Mouse (Mus musculus): ENCODE data around the gene Spred2. TPM values are rescaled to one million over a fixed set of nuclear protein-coding genes. Genes with fewer than 3 reads are reported as not detected.

Gene Spred2
- polyA plus RNA-seq, 1 experiment from 2014 or later, result 4.3 TPM

GRCm38 (mm10) chr11:19941156-19941777 is 17.1 kb downstream of the Spred2 start:
- WGBS, result 77% methylated on average over 12 of the region's 12 CpGs
- Histone ChIP-seq H3K9ac (no peak overlapping the region; the same call in 1 of the 2 replicates), H3K27me3 (replicated peaks) (0 out of 2 replicates have a peak, but pooled peaks cover 10% of the 10 kb centered on the region), H3K4me1 (peaks cover 51% of the 10 kb centered on the region), H3K4me2 (no peak overlapping the region), H3K27ac (replicated peaks) (no peak overlapping the region), H3K4me3 (no peak overlapping the region), H3K36me3 (0 out of 2 replicates have a peak, but pooled peaks cover 9% of the 10 kb centered on the region), H3K9me3 (no peaks in the 10 kb centered on the region)
- ATAC-seq (ENCODE audit: extremely low read depth, insufficient number of reproducible peaks, low FRiP score, low TSS enrichment), result no peak

- peaks cover 44% of the 10 kb centered on the region for H3K4me1 ChIP-seq
- 0 out of 2 replicates have a peak, but pooled peaks cover 10% of the 10 kb centered on the region for H3K27me3 ChIP-seq (replicated peaks)
- WGBS, result 60% methylated on average over 4 of the region's 4 CpGs
- 0 out of 2 replicates have a peak, but pooled peaks cover 9% of the 10 kb centered on the region for H3K36me3 ChIP-seq
- H3K4me2 ChIP-seq, result no peak overlapping the region
- H3K9me3 ChIP-seq, result no peaks in the 10 kb centered on the region
- no peak overlapping the region for H3K9ac ChIP-seq
- ATAC-seq (ENCODE audit: extremely low read depth, insufficient number of reproducible peaks, low FRiP score, low TSS enrichment), result no peak
- no peak overlapping the region for H3K4me3 ChIP-seq
- no peak overlapping the region for H3K27ac ChIP-seq (replicated peaks)
Observed at GRCm38 (mm10) chr11:19941978-19942377, 17.8 kb downstream of the Spred2 start.

GRCm38 (mm10) chr11:19943753-19944152 is 19.6 kb downstream of the Spred2 start:
- WGBS, result 86% methylated on average over 2 of the region's 2 CpGs
- no peak overlapping the region for H3K9ac ChIP-seq
- H3K9me3 ChIP-seq, result no peaks in the 10 kb centered on the region
- 0 out of 2 replicates have a peak, but pooled peaks cover 9% of the 10 kb centered on the region for H3K36me3 ChIP-seq
- ATAC-seq (ENCODE audit: extremely low read depth, insufficient number of reproducible peaks, low FRiP score, low TSS enrichment), result no peak
- H3K4me1 ChIP-seq, result peaks cover 47% of the 10 kb centered on the region
- H3K4me3 ChIP-seq, result no peak overlapping the region
- H3K27me3 ChIP-seq (replicated peaks), result 0 out of 2 replicates have a peak, but pooled peaks cover 6% of the 10 kb centered on the region
- no peak overlapping the region for H3K27ac ChIP-seq (replicated peaks)
- no peak overlapping the region for H3K4me2 ChIP-seq

DNA sequence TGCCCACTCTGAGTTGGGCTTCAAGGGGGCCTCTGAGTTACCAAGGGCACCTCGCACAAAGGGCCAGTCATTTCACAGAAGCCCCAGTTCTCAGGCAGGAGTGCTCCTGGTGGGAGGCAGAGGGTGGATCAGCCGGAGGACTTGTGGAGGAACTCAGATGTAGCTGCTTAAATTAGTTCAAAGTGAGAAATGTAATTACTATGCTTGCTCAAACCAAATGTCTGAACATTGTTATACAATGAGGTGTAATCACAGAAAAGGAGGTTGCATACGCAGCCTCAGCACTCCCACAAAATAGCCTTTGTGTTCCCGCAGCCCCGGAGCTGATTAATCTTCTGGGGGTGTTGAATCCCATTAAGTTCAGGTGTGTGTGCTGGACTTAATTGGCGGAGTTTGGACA is 20.5 kb downstream of the Spred2 start:
- no peak overlapping the region for H3K9ac ChIP-seq
- ATAC-seq (ENCODE audit: extremely low read depth, insufficient number of reproducible peaks, low FRiP score, low TSS enrichment), result no peak
- 0 out of 2 replicates have a peak, but pooled peaks cover 9% of the 10 kb centered on the region for H3K36me3 ChIP-seq
- H3K4me1 ChIP-seq, result peaks cover 47% of the 10 kb centered on the region
- H3K27ac ChIP-seq (replicated peaks), result no peak overlapping the region
- 0 out of 2 replicates have a peak, but pooled peaks cover 6% of the 10 kb centered on the region for H3K27me3 ChIP-seq (replicated peaks)
- H3K9me3 ChIP-seq, result no peaks in the 10 kb centered on the region
- H3K4me3 ChIP-seq, result no peak overlapping the region
- H3K4me2 ChIP-seq, result no peak overlapping the region
- WGBS, result 83% methylated on average over 6 of the region's 6 CpGs

GRCm38 (mm10) chr11:19946721-19947120 is 22.5 kb downstream of the Spred2 start:
- no peak for ATAC-seq (ENCODE audit: extremely low read depth, insufficient number of reproducible peaks, low FRiP score, low TSS enrichment)
- Histone ChIP-seq H3K27ac (replicated peaks) (no peak overlapping the region), H3K9me3 (no peaks in the 10 kb centered on the region), H3K4me1 (peaks cover 52% of the 10 kb centered on the region), H3K9ac (no peak overlapping the region), H3K4me2 (no peak overlapping the region), H3K4me3 (no peak overlapping the region), H3K27me3 (replicated peaks) (no peaks in the 10 kb centered on the region), H3K36me3 (0 out of 2 replicates have a peak, but pooled peaks cover 9% of the 10 kb centered on the region)
- 89% methylated on average over 6 of the region's 7 CpGs for WGBS

DNA sequence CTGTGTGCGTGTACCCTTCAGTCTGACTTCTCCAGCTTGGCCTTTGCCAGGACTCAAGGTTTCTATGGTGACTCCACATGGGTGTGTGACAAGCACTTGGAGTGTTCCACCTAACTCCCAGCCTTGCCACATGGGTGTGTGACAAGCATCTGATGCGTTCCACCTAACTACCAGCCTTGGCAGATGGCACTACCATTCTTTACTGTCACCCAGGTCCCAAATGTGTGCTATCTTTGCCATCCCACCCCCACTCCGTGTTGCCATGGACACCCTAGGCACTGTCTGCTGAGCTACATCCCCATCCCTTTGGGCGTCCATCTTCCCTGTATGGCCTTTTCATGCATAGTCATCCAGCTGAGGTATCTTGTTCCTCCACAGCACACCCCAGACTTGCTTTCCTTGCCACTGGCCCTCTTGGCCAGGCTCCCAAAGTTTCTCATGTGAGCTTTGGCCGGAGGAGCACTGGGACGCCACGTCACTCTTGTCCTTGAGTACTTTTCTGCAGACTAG is 23.5 kb downstream of the Spred2 start:
- Histone ChIP-seq H3K4me3 (no peak overlapping the region), H3K27ac (replicated peaks) (no peak overlapping the region), H3K36me3 (0 out of 2 replicates have a peak, but pooled peaks cover 9% of the 10 kb centered on the region), H3K9ac (no peak overlapping the region), H3K4me2 (no peak overlapping the region), H3K27me3 (replicated peaks) (no peaks in the 10 kb centered on the region), H3K9me3 (no peaks in the 10 kb centered on the region), H3K4me1 (peaks cover 54% of the 10 kb centered on the region)
- 73% methylated on average over 7 of the region's 7 CpGs for WGBS
- ATAC-seq (ENCODE audit: extremely low read depth, insufficient number of reproducible peaks, low FRiP score, low TSS enrichment), result no peak

DNA sequence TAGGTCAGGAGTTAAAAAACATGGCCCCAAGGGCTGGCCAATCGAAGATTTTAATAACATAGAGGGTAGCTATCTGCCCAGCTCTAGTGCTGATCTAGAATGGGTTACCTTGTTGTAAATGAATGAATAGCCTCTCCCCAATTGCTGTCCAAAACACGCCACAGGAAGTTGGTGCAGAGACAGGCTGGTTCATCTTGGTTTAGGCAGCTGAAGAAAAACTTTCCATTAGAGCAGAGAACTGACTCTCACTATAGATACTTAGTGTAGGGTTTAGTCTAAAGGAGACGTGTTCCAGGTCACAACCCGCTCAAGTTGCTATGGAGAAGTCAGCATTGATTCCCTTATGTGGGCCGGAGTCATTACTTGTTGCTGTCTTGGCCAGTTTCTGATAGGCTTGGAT is 25.6 kb downstream of the Spred2 start:
- H3K9me3 ChIP-seq, result no peaks in the 10 kb centered on the region
- peaks cover 67% of the 10 kb centered on the region for H3K4me1 ChIP-seq
- no peaks in the 10 kb centered on the region for H3K27me3 ChIP-seq (replicated peaks)
- H3K36me3 ChIP-seq, result 0 out of 2 replicates have a peak, but pooled peaks cover 6% of the 10 kb centered on the region
- H3K9ac ChIP-seq, result no peak overlapping the region
- WGBS, result 71% methylated on average over 5 of the region's 5 CpGs
- H3K27ac ChIP-seq (replicated peaks), result peak overlapping the region; percentile 38; the same call in 1 of the 2 replicates
- H3K4me3 ChIP-seq, result no peak overlapping the region
- no peak for ATAC-seq (ENCODE audit: extremely low read depth, insufficient number of reproducible peaks, low FRiP score, low TSS enrichment)
- no peak overlapping the region for H3K4me2 ChIP-seq

- 0 out of 2 replicates have a peak, but pooled peaks cover 6% of the 10 kb centered on the region for H3K36me3 ChIP-seq
- no peaks in the 10 kb centered on the region for H3K9me3 ChIP-seq
- no peak overlapping the region for H3K4me2 ChIP-seq
- no peak overlapping the region for H3K9ac ChIP-seq
- H3K27ac ChIP-seq (replicated peaks), result peak overlapping the region; percentile 38
- 50% methylated on average over 8 of the region's 8 CpGs for WGBS
- ATAC-seq (ENCODE audit: extremely low read depth, insufficient number of reproducible peaks, low FRiP score, low TSS enrichment), result no peak
- H3K27me3 ChIP-seq (replicated peaks), result no peaks in the 10 kb centered on the region
- H3K4me1 ChIP-seq, result peaks cover 67% of the 10 kb centered on the region
- H3K4me3 ChIP-seq, result no peak overlapping the region
Observed at GRCm38 (mm10) chr11:19950169-19950568, 26.0 kb downstream of the Spred2 start.

GRCm38 (mm10) chr11:19952963-19953362 is 28.8 kb downstream of the Spred2 start:
- H3K9me3 ChIP-seq, result no peaks in the 10 kb centered on the region
- no peaks in the 10 kb centered on the region for H3K36me3 ChIP-seq
- 17% methylated on average over 8 of the region's 8 CpGs for WGBS
- no peak overlapping the region for H3K4me2 ChIP-seq
- no peak overlapping the region; the same call in 1 of the 2 replicates for H3K27ac ChIP-seq (replicated peaks)
- H3K4me3 ChIP-seq, result no peak overlapping the region
- no peak overlapping the region for H3K9ac ChIP-seq
- no peaks in the 10 kb centered on the region for H3K27me3 ChIP-seq (replicated peaks)
- ATAC-seq (ENCODE audit: extremely low read depth, insufficient number of reproducible peaks, low FRiP score, low TSS enrichment), result no peak
- peaks cover 78% of the 10 kb centered on the region for H3K4me1 ChIP-seq

DNA sequence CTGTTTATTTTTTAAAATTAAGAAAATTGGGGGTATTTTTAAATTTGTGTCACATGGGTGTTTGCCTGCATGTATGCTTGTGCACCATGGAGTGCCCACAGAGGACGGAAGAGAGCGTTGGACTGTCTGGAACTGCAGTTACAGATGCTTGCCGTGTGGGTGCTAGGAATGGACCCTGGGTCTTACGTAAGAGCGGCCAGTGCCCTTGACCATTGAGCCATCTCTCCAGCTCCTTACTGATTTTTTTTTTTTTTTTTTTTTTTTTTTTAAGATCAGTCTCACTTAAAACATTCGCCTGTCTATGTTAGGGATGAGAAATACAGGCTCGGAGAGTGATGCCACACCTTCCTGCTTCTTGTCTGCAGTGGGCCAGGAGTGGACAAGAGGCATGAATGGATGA is 29.7 kb downstream of the Spred2 start:
- Histone ChIP-seq H3K4me2 (no peak overlapping the region), H3K27me3 (replicated peaks) (no peaks in the 10 kb centered on the region), H3K9me3 (no peaks in the 10 kb centered on the region), H3K4me1 (peaks cover 69% of the 10 kb centered on the region), H3K36me3 (no peaks in the 10 kb centered on the region), H3K9ac (no peak overlapping the region), H3K27ac (replicated peaks) (no peak overlapping the region), H3K4me3 (no peak overlapping the region)
- no peak for ATAC-seq (ENCODE audit: extremely low read depth, insufficient number of reproducible peaks, low FRiP score, low TSS enrichment)
- 97% methylated on average over 7 of the region's 7 CpGs for WGBS

GRCm38 (mm10) chr11:19955069-19955468 is 30.9 kb downstream of the Spred2 start:
- Histone ChIP-seq H3K4me2 (no peak overlapping the region), H3K27ac (replicated peaks) (no peak overlapping the region), H3K4me3 (no peak overlapping the region), H3K9ac (no peak overlapping the region), H3K36me3 (no peaks in the 10 kb centered on the region), H3K9me3 (no peaks in the 10 kb centered on the region), H3K4me1 (peaks cover 62% of the 10 kb centered on the region), H3K27me3 (replicated peaks) (no peaks in the 10 kb centered on the region)
- WGBS, result 75% methylated on average over 9 of the region's 9 CpGs
- ATAC-seq (ENCODE audit: extremely low read depth, insufficient number of reproducible peaks, low FRiP score, low TSS enrichment), result no peak

- H3K36me3 ChIP-seq, result no peaks in the 10 kb centered on the region
- 86% methylated on average over 6 of the region's 6 CpGs for WGBS
- no peak for ATAC-seq (ENCODE audit: extremely low read depth, insufficient number of reproducible peaks, low FRiP score, low TSS enrichment)
- peaks cover 56% of the 10 kb centered on the region for H3K4me1 ChIP-seq
- no peak overlapping the region for H3K4me2 ChIP-seq
- H3K9me3 ChIP-seq, result no peaks in the 10 kb centered on the region
- H3K27ac ChIP-seq (replicated peaks), result no peak overlapping the region
- H3K9ac ChIP-seq, result no peak overlapping the region
- no peaks in the 10 kb centered on the region for H3K27me3 ChIP-seq (replicated peaks)
- no peak overlapping the region for H3K4me3 ChIP-seq
Observed at GRCm38 (mm10) chr11:19955701-19956100, 31.5 kb downstream of the Spred2 start.
